Mouse (Mus musculus): ENCODE measurements around the gene Hal. TPM values are rescaled to one million over a fixed set of nuclear protein-coding genes. Genes with fewer than 3 reads are reported as not detected.

Gene Hal
- under 1 TPM; 0.08 to 0.15 TPM for total RNA-seq (2021)
- long read RNA-seq, experiment 1: 0 reads
- long read RNA-seq, experiment 2: 0 reads

DNA sequence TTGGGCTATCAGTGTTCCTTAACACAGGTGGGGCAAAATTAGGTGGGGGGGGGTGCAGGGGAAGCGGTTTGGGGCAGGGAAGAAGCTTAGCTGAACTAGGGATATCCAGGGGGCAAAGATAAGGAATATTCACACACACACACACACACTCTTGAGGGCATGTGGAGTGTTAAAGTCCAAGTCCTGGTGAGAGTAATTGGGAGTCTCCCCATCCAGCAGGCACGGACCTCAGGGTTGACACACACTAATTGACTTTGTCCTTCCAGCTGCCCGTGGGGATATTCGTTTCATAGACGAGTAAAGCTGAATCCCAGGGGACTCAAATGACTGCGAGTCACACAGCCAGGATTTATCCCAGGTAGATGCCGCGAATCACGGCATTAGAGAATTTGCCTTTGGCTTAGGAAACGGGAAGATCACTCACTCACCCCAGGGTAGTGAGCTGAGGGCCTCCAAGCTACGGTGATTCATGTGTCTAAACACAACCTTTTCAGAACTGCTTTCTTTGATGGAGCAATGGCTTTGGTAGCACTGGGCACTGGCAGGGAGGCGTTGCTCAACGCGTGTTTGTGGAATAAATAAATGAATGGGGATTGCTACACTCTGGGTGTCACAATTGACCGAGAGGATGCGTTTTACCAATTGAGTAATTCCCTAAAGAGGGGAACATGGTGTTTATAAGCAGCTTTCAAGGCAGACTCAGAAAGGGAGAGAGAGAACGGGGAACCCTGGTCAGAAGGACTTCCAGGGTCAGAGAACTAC, at the start of gene Hal:
Hal (plus strand) TSS at position 703 of the 762 bp plus-strand sequence.
- Histone ChIP-seq H3K4me3 (no peak within 1 kb of the TSS), H3K27ac (no peak within 1 kb of the TSS)
- no peak for DNase-seq (ENCODE audit: low spot score in 2 of 2)
- TF ChIP-seq CTCF (conservative IDR thresholded peaks at IDR 0.05): no peak

DNA sequence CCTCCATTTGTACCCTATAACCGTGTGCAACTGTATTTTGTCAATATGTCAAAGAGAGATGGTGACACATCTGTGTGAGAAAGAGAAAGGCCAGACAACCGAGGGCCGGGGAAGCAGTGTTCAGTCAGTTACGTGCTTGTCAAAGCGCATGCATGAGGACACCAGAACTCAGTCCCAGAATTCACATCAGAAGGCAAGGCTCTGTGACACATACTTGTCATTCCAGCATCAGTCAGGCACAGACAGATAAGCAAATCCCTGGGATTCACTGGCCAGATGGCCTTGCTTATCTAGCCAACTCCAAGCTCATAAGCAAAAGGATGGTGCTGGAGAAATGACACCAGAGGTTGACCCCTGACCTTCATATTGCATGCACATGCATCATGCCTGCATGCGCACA, 47.1 kb upstream of the Hal start:
- H3K27ac ChIP-seq: no peak overlapping the region
- no peak overlapping the region for H3K4me3 ChIP-seq
- TF ChIP-seq CTCF (conservative IDR thresholded peaks at IDR 0.05): no peak
- DNase-seq (ENCODE audit: low spot score in 2 of 2): no peak

DNA sequence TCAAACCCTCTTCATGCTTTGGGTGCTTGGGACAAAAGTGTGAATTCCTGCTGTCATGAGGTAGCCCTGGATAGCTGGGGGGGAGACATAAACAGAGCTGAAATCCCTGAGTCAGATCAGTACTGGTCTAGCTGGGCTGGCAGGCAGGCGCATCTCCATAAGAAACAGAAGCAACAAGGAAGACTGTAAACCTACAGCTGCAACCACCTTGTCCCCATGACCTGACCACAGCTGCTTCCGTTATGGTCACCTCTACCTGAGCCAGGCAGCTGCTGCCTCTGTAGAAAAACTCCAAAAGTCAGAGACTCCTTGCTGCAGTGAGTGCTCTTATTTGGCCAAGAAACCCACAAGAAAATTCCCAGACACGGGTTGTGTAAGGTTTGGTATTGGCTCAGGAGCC, 46.4 kb upstream of the Hal start:
- no peak for TF ChIP-seq CTCF (conservative IDR thresholded peaks at IDR 0.05)
- Histone ChIP-seq H3K4me3 (no peak overlapping the region), H3K27ac (no peak overlapping the region)
- no peak for DNase-seq (ENCODE audit: low spot score in 2 of 2)

DNA sequence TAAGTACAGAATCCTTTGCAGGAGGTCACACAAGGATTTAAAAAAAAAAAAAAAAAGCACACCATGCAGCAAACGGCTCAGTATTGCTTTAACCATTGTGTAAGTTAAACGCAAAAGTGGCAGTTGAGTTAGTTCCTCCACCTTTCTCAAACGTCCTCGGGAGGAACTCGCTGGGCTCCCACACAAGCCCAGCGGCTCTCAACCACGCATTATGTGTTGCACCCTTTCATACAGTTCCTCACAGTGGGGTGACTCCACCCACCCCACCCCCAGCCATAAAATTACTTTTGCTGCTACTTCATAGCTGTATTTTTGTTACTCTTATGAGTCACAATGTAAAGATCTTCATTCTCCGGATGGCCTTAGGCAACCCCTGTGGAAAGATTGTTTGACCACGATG, 44.2 kb upstream of the Hal start:
- no peak for TF ChIP-seq CTCF (conservative IDR thresholded peaks at IDR 0.05)
- DNase-seq (ENCODE audit: low spot score in 2 of 2): no peak
- Histone ChIP-seq H3K27ac (no peak overlapping the region), H3K4me3 (no peak overlapping the region)

DNA sequence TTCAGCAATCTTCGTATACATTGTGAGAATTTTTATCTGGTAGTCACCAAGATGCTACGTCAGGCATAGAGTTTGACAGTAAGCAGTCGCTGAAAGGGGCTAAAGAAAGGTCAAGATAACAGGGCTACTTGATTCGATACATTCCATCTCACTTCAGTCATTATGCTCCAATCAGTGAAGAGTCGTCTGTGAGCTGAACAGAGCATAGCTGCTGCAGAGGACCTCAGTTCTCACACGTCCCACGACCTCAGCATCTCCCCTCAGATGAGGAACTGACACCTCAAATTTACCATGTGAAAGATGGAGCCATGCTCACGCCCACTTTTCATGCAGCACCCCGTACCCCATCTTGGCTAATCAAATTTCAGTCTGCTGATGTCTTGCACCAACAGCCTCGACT, 41.2 kb upstream of the Hal start:
- H3K4me3 ChIP-seq: no peak overlapping the region
- TF ChIP-seq CTCF (conservative IDR thresholded peaks at IDR 0.05): no peak
- DNase-seq (ENCODE audit: low spot score in 2 of 2): no peak
- no peak overlapping the region for H3K27ac ChIP-seq

DNA sequence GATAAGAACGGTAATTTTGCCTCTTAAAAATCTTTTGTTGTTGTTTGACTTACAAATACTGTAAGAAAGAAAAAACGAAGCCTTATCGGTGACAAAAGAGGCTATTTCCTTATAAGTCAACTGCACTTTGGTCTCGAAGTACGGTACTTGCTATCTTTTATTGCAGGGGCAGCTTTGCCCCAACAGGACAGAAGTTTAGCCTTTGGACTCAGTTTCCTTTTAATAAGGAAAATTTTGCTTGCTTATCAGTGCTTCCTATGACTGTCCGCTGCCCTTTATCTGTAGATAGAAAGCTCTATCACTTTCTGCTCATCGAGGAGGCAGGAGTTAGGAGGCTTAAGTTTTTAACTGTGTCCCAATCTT, 33.9 kb upstream of the Hal start:
- H3K27ac ChIP-seq: peak overlapping the region; percentile 3; the same call in 1 of the 2 replicates
- TF ChIP-seq CTCF (conservative IDR thresholded peaks at IDR 0.05): no peak
- DNase-seq (ENCODE audit: low spot score in 2 of 2): no peak
- H3K4me3 ChIP-seq: peak overlapping the region; percentile 75

DNA sequence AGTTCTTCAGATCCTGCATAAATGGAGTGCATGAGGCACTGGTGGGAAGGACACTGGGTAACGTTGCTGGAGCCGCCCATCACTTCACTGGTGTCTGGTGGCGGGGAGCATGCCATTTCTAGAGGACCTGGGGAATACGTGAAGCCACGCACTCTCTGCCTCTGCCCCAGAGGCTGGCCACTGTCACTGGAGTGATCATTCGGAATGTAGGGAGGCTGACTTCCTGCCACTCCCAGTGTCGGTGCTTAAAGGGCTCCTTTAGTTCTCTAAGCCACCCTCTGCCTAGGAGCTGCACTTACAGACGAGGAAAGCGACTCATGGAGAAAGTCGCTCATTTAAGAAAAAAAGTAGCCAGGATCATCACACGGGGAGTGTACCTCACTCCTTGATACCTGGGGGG, 28.5 kb upstream of the Hal start:
- no peak for DNase-seq (ENCODE audit: low spot score in 2 of 2)
- no peak overlapping the region for H3K4me3 ChIP-seq
- H3K27ac ChIP-seq: no peak overlapping the region
- no peak for TF ChIP-seq CTCF (conservative IDR thresholded peaks at IDR 0.05)

DNA sequence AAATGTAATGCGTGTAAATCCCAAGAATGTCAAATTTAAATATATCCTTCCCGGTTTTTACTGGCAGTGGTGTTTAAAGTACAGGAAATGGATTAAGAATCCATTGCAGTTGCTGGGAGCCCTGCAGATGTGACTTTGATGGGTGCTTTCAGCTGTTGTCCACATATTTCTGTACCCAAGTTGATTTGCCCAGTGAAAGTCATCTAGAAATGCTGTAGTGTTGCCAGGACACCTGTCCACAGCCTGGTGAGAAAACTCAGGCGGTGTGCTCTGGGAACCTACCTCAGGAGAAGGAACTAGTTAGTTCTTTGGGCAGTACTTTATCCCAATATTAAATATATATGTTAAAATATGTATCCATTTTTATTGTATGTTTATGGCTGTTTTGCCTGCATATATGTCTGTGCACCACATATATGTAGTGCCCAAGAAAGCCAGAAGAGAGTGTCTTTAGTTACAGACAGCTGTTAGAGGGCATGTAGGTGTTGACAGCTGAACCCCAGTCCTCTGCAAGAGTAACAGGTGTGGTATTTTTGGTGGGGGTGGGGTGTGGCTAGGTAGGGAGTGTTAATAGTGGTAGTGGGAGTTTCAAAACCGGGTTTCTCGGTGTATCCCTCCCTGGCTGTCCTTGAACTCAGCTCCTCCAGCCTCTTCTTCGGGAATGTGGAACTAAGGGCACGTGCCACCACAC, 25.7 kb upstream of the Hal start:
- no peak for TF ChIP-seq CTCF (conservative IDR thresholded peaks at IDR 0.05)
- Histone ChIP-seq H3K27ac (no peak overlapping the region), H3K4me3 (no peak overlapping the region)
- DNase-seq (ENCODE audit: low spot score in 2 of 2): no peak

DNA sequence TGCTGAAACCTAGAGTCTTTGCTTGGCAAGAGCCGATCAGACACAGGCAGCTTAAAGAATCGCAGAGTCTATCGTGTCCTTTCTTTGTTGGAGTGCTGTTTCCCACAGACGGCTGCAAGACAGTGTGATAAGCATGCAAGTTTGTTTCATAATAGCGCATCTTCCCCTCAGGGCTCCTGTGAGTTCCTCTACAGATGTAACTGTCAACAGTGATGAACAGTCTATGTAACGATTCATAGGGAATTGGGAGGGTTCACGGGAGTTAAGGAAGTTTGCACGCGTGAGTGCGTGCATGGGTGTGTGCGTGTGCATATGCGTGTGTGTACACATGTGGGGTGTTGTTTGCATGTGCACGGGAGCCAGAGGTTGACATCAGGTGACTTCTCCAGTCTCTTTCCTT, 25.0 kb upstream of the Hal start:
- no peak for TF ChIP-seq CTCF (conservative IDR thresholded peaks at IDR 0.05)
- no peak overlapping the region for H3K27ac ChIP-seq
- no peak for DNase-seq (ENCODE audit: low spot score in 2 of 2)
- no peak overlapping the region for H3K4me3 ChIP-seq

DNA sequence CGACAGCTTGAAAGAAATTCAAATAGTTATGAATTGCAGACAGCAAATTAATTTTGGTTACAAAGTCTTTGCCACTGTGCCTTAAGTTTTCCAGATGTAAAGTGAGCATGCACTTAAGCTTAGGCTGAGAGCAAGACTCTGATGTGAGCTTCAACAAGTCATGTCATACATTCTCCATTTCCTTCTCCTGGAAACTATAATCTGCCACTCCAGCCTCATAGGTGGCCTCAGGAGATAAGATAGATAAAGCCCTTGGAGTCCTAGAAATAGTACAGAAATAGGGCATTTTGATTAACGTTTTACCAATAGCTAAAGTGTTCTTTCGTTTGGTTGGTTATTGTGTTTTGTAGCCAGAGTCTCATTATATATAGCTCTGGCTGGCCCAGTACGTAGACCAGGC, 21.3 kb upstream of the Hal start:
- TF ChIP-seq CTCF (conservative IDR thresholded peaks at IDR 0.05): no peak
- Histone ChIP-seq H3K4me3 (no peak overlapping the region), H3K27ac (no peak overlapping the region)
- no peak for DNase-seq (ENCODE audit: low spot score in 2 of 2)

DNA sequence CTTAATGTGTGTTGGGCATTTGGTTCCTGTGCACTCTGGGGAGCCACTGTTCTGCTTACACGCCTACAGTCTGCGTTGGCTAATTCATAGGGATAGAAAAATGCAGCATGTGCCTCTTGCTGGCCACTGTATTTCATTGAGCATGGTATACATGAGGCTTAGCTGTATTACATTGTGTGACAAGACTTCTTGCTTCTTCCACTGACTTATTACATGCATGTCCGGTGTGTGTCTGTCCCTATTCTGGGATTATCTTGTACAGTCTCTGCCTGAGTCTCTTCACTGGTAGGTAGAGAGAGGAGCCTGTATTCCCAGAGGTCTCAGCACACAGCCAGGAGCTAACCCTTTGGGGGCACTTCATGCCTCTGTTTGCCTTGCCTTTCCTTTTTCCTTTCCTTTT, 20.8 kb upstream of the Hal start:
- Histone ChIP-seq H3K27ac (no peak overlapping the region), H3K4me3 (no peak overlapping the region)
- no peak for DNase-seq (ENCODE audit: low spot score in 2 of 2)
- no peak for TF ChIP-seq CTCF (conservative IDR thresholded peaks at IDR 0.05)

DNA sequence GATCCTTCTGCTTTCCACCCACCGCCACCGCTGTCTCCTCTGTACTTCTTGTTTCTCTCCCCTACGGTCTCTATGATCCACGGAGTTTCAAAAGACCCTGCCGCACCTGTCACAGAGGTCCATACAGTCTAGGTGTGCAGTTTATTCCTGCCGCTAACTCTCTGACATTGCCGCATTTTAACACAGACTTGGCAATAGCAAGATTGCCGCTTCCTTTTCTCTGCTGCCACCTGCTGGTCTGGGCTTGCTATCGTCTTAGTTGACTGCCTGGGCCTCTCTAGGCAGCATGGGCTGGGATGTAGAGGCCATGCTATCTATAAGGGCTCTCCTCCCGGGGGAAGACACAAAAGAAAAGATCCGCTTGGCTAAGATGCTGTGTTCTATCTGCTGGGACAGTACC, 17.2 kb upstream of the Hal start:
- peak; percentile 77 to 94 for DNase-seq (ENCODE audit: low spot score in 2 of 2)
- no peak overlapping the region for H3K27ac ChIP-seq
- no peak overlapping the region for H3K4me3 ChIP-seq
- peak; percentile 93 for TF ChIP-seq CTCF (conservative IDR thresholded peaks at IDR 0.05)

DNA sequence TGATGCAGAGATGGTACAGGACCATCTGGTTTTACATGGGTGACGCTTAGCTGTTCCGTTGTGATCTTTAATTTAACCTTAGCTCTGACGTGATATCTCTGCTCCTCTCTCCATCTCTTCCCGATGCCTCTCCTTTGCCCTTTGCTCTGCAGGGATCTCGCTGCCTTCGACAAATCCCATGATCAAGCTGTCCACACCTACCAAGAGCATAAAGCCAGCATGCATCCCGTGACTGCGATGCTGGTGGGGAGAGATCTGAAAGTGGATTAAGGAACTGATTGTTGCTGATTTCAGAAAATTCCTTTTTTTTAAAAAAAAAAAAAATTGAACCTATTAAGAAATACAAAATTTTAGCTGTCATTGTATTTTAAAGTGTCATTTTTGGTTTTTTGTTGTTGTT, 4.1 kb upstream of the Hal start:
- TF ChIP-seq CTCF (conservative IDR thresholded peaks at IDR 0.05): no peak
- Histone ChIP-seq H3K4me3 (no peak overlapping the region), H3K27ac (no peak overlapping the region)
- DNase-seq (ENCODE audit: low spot score in 2 of 2): no peak

Data from layer of hippocampus, adult 2 months (tissue).